Mouse (Mus musculus) bone marrow macrophage, adult 2 months (primary cell): Measurements from ENCODE around the gene Tnip1. TPM values are rescaled to one million over a fixed set of nuclear protein-coding genes. Genes with fewer than 3 reads are reported as not detected.

Experiments used
- H3K27ac ChIP-seq: 2 replicates; pipeline ENCODE4 v1.5.1; 2012; ENCODE audit warnings: low read depth, low read length; ENCODE audit not compliant: insufficient read depth
- H3K4me1 ChIP-seq: 2 replicates; pipeline ENCODE4 v1.6.1; 2012; ENCODE audit warnings: low read length; ENCODE audit not compliant: control insufficient read depth, insufficient read depth
- H3K4me3 ChIP-seq: 2 replicates; pipeline ENCODE4 v1.5.1; 2012; ENCODE audit warnings: mild to moderate bottlenecking, low read length, moderate library complexity; ENCODE audit not compliant: insufficient read depth
- CTCF ChIP-seq: IDR thresholded peaks from 2 replicates; pipeline ENCODE4 v1.5.1; 2012; ENCODE audit warnings: low read depth, mild to moderate bottlenecking, low read length, moderate library complexity
- POLR2A ChIP-seq: IDR thresholded peaks from 2 replicates; pipeline ENCODE4 v1.6.1; 2012; ENCODE audit warnings: mild to moderate bottlenecking, low read depth, low read length, borderline replicate concordance
- polyA plus RNA-seq: library from polyadenylated mRNA; stranded (reverse); fragments of >200 nt; gene quantifications from 2 replicates; pipeline ENCODE4 v1.2.4, GENCODE M21; 2012; ENCODE audit not compliant: missing spikeins, insufficient read depth, insufficient read length

The Tnip1 gene
- polyA plus RNA-seq, 1 experiment = 72.2 TPM

GRCm38 (mm10) chr11:54985086-54985485, 22.4 kb upstream of the Tnip1 start:
- no peak for TF ChIP-seq CTCF
- no peak for TF ChIP-seq POLR2A
- Histone ChIP-seq H3K4me1 (peaks cover 15% of the 10 kb centered on the region), H3K27ac (no peak overlapping the region), H3K4me3 (no peak overlapping the region)

GRCm38 (mm10) chr11:54984581-54984980, 21.9 kb upstream of the Tnip1 start:
- Histone ChIP-seq H3K27ac (no peak overlapping the region), H3K4me3 (no peak overlapping the region), H3K4me1 (peaks cover 10% of the 10 kb centered on the region)
- TF ChIP-seq POLR2A = no peak
- TF ChIP-seq CTCF = no peak

- Histone ChIP-seq H3K27ac (no peak overlapping the region), H3K4me1 (peaks cover 7% of the 10 kb centered on the region), H3K4me3 (no peak overlapping the region)
- TF ChIP-seq CTCF (no peak), POLR2A (no peak)
Measured at GRCm38 (mm10) chr11:54984085-54984484, 21.4 kb upstream of the Tnip1 start.

DNA sequence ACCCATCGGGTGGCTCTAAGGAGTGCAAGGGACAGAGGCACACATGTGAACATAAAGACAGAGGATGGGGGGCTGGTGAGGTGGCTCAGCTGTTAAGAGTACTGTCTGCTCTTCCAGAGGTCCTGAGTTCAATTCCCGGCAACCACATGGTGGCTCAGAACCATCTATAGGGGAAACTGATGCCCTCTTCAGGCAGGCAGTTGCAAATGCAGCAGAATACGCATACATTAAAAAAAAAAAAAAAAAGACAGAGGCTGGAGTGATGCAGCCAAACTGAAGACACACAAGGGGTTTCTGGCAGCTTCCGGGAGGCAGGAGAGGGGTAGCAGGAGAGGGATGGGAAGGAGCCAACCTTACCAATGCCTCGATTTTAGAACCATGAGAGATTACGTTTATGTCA, 19.8 kb upstream of the Tnip1 start:
- no peaks in the 10 kb centered on the region for H3K4me1 ChIP-seq
- TF ChIP-seq POLR2A = no peak
- peak; percentile 13; the same call in 1 of the 2 replicates for TF ChIP-seq CTCF
- H3K4me3 ChIP-seq = no peak overlapping the region
- H3K27ac ChIP-seq = no peak overlapping the region

- TF ChIP-seq CTCF = no peak
- TF ChIP-seq POLR2A = no peak
- H3K4me1 ChIP-seq = peaks cover 2% of the 10 kb centered on the region; the same call in 1 of the 2 replicates
- no peak overlapping the region for H3K27ac ChIP-seq
- H3K4me3 ChIP-seq = no peak overlapping the region
Measured at GRCm38 (mm10) chr11:54981630-54982029, 18.9 kb upstream of the Tnip1 start.

GRCm38 (mm10) chr11:54977385-54977937, 14.7 kb upstream of the Tnip1 start:
- no peak for TF ChIP-seq POLR2A
- no peak for TF ChIP-seq CTCF

DNA sequence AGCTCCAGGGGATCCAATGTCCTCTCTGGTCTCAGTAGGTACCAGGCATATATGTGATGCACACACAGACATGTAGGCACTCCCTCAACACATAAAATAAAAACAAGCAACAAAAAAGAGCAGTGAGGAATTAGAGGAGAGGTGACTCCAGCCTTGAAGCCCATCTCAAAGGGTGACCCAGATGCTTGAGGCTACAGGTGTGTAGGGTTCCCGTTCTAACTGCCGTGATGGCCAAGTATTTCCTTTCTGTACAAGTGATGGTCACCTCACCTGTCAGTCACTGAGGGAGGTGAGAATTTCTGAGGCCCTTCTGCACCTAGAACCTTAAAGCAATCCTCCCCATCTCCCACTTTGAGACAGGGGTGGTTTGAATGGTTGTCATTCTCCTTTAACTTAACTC, 13.6 kb upstream of the Tnip1 start:
- H3K4me3 ChIP-seq = no peak overlapping the region
- TF ChIP-seq CTCF (no peak), POLR2A (no peak)
- peaks cover 47% of the 10 kb centered on the region for H3K4me1 ChIP-seq
- no peak overlapping the region for H3K27ac ChIP-seq

More at GRCm38 (mm10) chr11:54977385-54977937, 14.7 kb upstream of the Tnip1 start:
- Histone ChIP-seq H3K4me3 (no peak overlapping the region), H3K27ac (no peak overlapping the region), H3K4me1 (peaks cover 37% of the 10 kb centered on the region)

DNA sequence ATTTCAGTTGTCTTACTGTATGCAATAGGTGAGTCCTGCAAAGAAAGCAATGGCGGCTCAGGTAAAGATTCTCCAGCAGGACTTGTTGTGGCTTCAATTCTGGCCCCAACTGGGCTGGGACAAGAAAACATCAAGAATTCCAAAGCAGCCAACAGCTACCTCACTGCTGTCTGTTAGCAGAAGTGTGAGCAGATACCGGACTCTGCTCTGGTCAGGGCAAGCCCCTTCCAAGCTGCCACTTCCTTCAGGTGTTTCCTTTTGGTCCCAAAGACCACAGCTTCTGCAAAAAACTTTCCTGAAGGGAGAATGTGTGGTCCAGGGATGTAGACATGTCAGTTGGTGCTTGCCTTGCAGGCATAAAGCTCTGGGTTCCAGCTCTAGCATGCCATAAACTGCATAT, 13.0 kb upstream of the Tnip1 start:
- TF ChIP-seq CTCF (no peak), POLR2A (no peak)
- H3K27ac ChIP-seq = no peak overlapping the region
- H3K4me1 ChIP-seq = peaks cover 47% of the 10 kb centered on the region
- no peak overlapping the region for H3K4me3 ChIP-seq

GRCm38 (mm10) chr11:54975340-54975739, 12.6 kb upstream of the Tnip1 start:
- H3K27ac ChIP-seq = no peak overlapping the region
- no peak overlapping the region for H3K4me3 ChIP-seq
- H3K4me1 ChIP-seq = peaks cover 47% of the 10 kb centered on the region
- TF ChIP-seq CTCF (no peak), POLR2A (no peak)

GRCm38 (mm10) chr11:54974639-54975038, 11.9 kb upstream of the Tnip1 start:
- H3K4me1 ChIP-seq = peaks cover 47% of the 10 kb centered on the region
- H3K4me3 ChIP-seq = no peak overlapping the region
- TF ChIP-seq POLR2A (no peak), CTCF (no peak)
- no peak overlapping the region for H3K27ac ChIP-seq

DNA sequence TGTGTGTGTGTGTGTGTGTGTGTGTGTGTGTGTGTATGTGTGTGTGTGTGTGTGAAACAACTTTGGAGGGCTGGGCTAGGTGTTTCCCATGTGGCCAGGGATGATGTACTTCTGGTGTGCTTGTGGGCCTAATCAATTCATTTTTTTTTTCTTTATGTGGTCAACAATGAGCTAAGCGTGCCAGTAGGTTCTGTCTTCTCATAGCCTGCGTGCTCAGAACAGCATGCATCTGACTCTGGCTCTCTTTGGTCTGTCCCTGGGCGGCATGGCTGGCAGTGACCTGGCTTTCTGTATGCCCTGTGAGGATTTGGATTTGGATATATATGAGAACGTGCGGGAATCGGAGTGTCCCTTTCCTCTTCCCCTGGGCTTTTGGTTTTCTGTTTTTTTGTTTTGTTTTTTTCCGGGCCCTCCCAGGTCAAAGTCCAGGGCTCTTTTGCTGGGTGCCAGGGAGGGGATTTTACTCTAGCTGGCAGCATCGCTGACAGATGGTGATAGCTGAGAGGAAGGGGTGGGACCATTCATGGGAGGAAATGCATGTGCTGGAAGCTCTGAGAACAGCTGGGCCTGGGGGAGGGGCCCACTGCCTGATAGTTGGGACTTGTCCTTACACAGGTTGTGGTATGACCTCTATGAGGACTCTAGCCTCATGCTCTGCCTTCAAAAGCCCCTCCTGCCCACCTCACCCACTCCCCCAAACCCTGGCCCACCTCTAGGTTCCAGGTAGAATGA, 10.9 kb upstream of the Tnip1 start:
- Histone ChIP-seq H3K4me3 (no peak overlapping the region), H3K27ac (peak overlapping the region; percentile 44), H3K4me1 (peaks cover 47% of the 10 kb centered on the region)
- TF ChIP-seq POLR2A (no peak), CTCF (no peak)
